Mouse (Mus musculus): ENCODE data around the gene Tbc1d1. TPM values are rescaled to one million over a fixed set of nuclear protein-coding genes. Genes with fewer than 3 reads are reported as not detected.

Tbc1d1 gene
- polyA plus RNA-seq, 2 experiments = 4.8 to 5.6 TPM

GRCm38 (mm10) chr5:64251435-64251834 lies 95.3 kb downstream of the Tbc1d1 start:
- no peak overlapping the region for H3K4me3 ChIP-seq (ENCODE audit: insufficient read depth in 1 of 2, low read depth in 2 of 2, low read length in 2 of 2)
- WGBS (ENCODE audit: insufficient replicate concordance) = 8% methylated on average over 5 of the region's 5 CpGs
- no peak overlapping the region for H3K9ac ChIP-seq (replicated peaks)
- no peaks in the 10 kb centered on the region for H3K27me3 ChIP-seq (ENCODE audit: control insufficient read depth, insufficient read depth, low read length)
- H3K4me2 ChIP-seq (ENCODE audit: low read depth) = peak overlapping the region; percentile 20; the same call in 1 of the 2 replicates
- ATAC-seq (ENCODE audit: insufficient read depth) (peak; percentile 73), DNase-seq (ENCODE audit: low read depth in 3 of 3, low spot score in 3 of 3) (peak in 2 of 3 experiments; percentile 25 to 26)
- no peak overlapping the region for H3K27ac ChIP-seq
- no peaks in the 10 kb centered on the region for H3K9me3 ChIP-seq (ENCODE audit: control insufficient read depth, low read length)
- peaks cover 0 to 14% of the 10 kb centered on the region in 2 experiments; a peak in 2 of 4 replicates for H3K4me1 ChIP-seq (replicated peaks; ENCODE audit: control insufficient read depth in 2 of 2, insufficient read depth in 2 of 2, low read length in 1 of 2)
- H3K36me3 ChIP-seq (replicated peaks; ENCODE audit: control insufficient read depth, insufficient read depth, low read depth) = no peaks in the 10 kb centered on the region
- TF ChIP-seq CTCF (IDR thresholded peaks at IDR 0.05; ENCODE audit: low read depth) = no peak

- Histone ChIP-seq H3K4me2 (ENCODE audit: low read depth) (no peak overlapping the region), H3K9ac (replicated peaks) (no peak overlapping the region), H3K4me3 (ENCODE audit: insufficient read depth in 1 of 2, low read depth in 2 of 2, low read length in 2 of 2) (no peak overlapping the region), H3K4me1 (replicated peaks; ENCODE audit: control insufficient read depth in 2 of 2, insufficient read depth in 2 of 2, low read length in 1 of 2) (peaks cover 0 to 14% of the 10 kb centered on the region in 2 experiments; a peak in 2 of 4 replicates), H3K9me3 (ENCODE audit: control insufficient read depth, low read length) (no peaks in the 10 kb centered on the region), H3K36me3 (replicated peaks; ENCODE audit: control insufficient read depth, insufficient read depth, low read depth) (no peaks in the 10 kb centered on the region; the same call in 1 of the 2 replicates), H3K27ac (no peak overlapping the region), H3K27me3 (ENCODE audit: control insufficient read depth, insufficient read depth, low read length) (no peaks in the 10 kb centered on the region)
- 58% methylated on average over 3 of the region's 3 CpGs for WGBS (ENCODE audit: insufficient replicate concordance)
- TF ChIP-seq CTCF (IDR thresholded peaks at IDR 0.05; ENCODE audit: low read depth) (no peak), EP300 (IDR thresholded peaks at IDR 0.05; ENCODE audit: low read depth) (no peak)
- no peak for ATAC-seq (ENCODE audit: insufficient read depth)
- no peak for DNase-seq (ENCODE audit: low read depth in 3 of 3, low spot score in 3 of 3)
Measured at GRCm38 (mm10) chr5:64254278-64254677, 98.2 kb downstream of the Tbc1d1 start.

- no peak overlapping the region for H3K4me3 ChIP-seq (ENCODE audit: insufficient read depth in 1 of 2, low read depth in 2 of 2, low read length in 2 of 2)
- no peaks in the 10 kb centered on the region for H3K27me3 ChIP-seq (ENCODE audit: control insufficient read depth, insufficient read depth, low read length)
- H3K27ac ChIP-seq = no peak overlapping the region
- DNase-seq (ENCODE audit: low read depth in 3 of 3, low spot score in 3 of 3) (no peak), ATAC-seq (ENCODE audit: insufficient read depth) (no peak)
- H3K9ac ChIP-seq (replicated peaks) = no peak overlapping the region
- WGBS (ENCODE audit: insufficient replicate concordance) = 72% methylated on average over 6 of the region's 6 CpGs
- TF ChIP-seq EP300 (IDR thresholded peaks at IDR 0.05; ENCODE audit: low read depth) = no peak
- no peak for TF ChIP-seq CTCF (IDR thresholded peaks at IDR 0.05; ENCODE audit: low read depth)
- H3K4me1 ChIP-seq (replicated peaks; ENCODE audit: control insufficient read depth in 2 of 2, insufficient read depth in 2 of 2, low read length in 1 of 2) = peaks cover 0 to 14% of the 10 kb centered on the region in 2 experiments; a peak in 2 of 4 replicates
- no peaks in the 10 kb centered on the region; the same call in 1 of the 2 replicates for H3K36me3 ChIP-seq (replicated peaks; ENCODE audit: control insufficient read depth, insufficient read depth, low read depth)
- no peaks in the 10 kb centered on the region for H3K9me3 ChIP-seq (ENCODE audit: control insufficient read depth, low read length)
- no peak overlapping the region for H3K4me2 ChIP-seq (ENCODE audit: low read depth)
Measured at GRCm38 (mm10) chr5:64254988-64255387, 98.9 kb downstream of the Tbc1d1 start.

GRCm38 (mm10) chr5:64263348-64263747 lies 107.2 kb downstream of the Tbc1d1 start:
- Histone ChIP-seq H3K4me3 (ENCODE audit: insufficient read depth in 1 of 2, low read depth in 2 of 2, low read length in 2 of 2) (no peak overlapping the region), H3K4me1 (replicated peaks; ENCODE audit: control insufficient read depth in 2 of 2, insufficient read depth in 2 of 2, low read length in 1 of 2) (no peaks in the 10 kb centered on the region), H3K4me2 (ENCODE audit: low read depth) (no peak overlapping the region), H3K27me3 (ENCODE audit: control insufficient read depth, insufficient read depth, low read length) (no peaks in the 10 kb centered on the region), H3K9me3 (ENCODE audit: control insufficient read depth, low read length) (no peaks in the 10 kb centered on the region), H3K36me3 (replicated peaks; ENCODE audit: control insufficient read depth, insufficient read depth, low read depth) (no peaks in the 10 kb centered on the region), H3K9ac (replicated peaks) (no peak overlapping the region), H3K27ac (no peak overlapping the region)
- no peak for TF ChIP-seq EP300 (IDR thresholded peaks at IDR 0.05; ENCODE audit: low read depth)
- no peak for TF ChIP-seq CTCF (IDR thresholded peaks at IDR 0.05; ENCODE audit: low read depth)
- no peak for ATAC-seq (ENCODE audit: insufficient read depth)
- WGBS (ENCODE audit: insufficient replicate concordance) = 83% methylated on average over 11 of the region's 11 CpGs
- no peak for DNase-seq (ENCODE audit: low read depth in 3 of 3, low spot score in 3 of 3)

GRCm38 (mm10) chr5:64263898-64264478 lies 107.9 kb downstream of the Tbc1d1 start:
- H3K4me2 ChIP-seq (ENCODE audit: low read depth) = no peak overlapping the region
- no peaks in the 10 kb centered on the region for H3K27me3 ChIP-seq (ENCODE audit: control insufficient read depth, insufficient read depth, low read length)
- no peak for ATAC-seq (ENCODE audit: insufficient read depth)
- TF ChIP-seq CTCF (IDR thresholded peaks at IDR 0.05; ENCODE audit: low read depth) = no peak
- no peak overlapping the region for H3K4me3 ChIP-seq (ENCODE audit: insufficient read depth in 1 of 2, low read depth in 2 of 2, low read length in 2 of 2)
- no peaks in the 10 kb centered on the region for H3K36me3 ChIP-seq (replicated peaks; ENCODE audit: control insufficient read depth, insufficient read depth, low read depth)
- no peaks in the 10 kb centered on the region for H3K9me3 ChIP-seq (ENCODE audit: control insufficient read depth, low read length)
- no peak overlapping the region for H3K27ac ChIP-seq
- no peak for DNase-seq (ENCODE audit: low read depth in 3 of 3, low spot score in 3 of 3)
- no peak overlapping the region for H3K9ac ChIP-seq (replicated peaks)
- 80% methylated on average over 13 of the region's 13 CpGs for WGBS (ENCODE audit: insufficient replicate concordance)
- H3K4me1 ChIP-seq (replicated peaks; ENCODE audit: control insufficient read depth in 2 of 2, insufficient read depth in 2 of 2, low read length in 1 of 2) = no peaks in the 10 kb centered on the region
